ENCODE assay signal across 11 mouse cellular contexts in the genomic region with DNA sequence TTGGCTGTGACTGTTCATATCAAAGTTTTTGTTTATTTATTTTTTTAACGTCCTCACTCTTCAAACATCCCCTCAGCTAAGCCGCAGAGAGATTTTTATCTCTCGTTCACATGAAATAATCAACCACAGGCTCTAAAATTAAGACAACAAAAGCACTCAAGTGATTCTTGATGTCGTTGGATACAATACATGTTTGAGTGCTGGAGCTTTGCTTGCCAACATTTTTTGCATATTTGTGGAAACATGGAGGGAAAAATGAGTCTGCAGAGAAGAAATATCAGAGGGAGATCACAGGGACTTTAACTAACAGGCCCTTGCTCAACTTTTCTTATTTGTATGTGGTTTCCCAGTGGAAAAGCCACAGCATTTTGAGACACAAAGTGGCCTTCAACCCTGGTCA.
"Had no signal": no experiment of that assay in that cellular context is flagged by ENCODE, and none has a peak within 500 bp of the region (broad histone marks: within the 10 kb centered on the region; RNA-seq: fewer than 3 reads in every experiment).

No protein-coding gene starts in this region.

- H3K27ac ChIP-seq: limb, embryonic 13.5 days; liver, embryonic 14.5 days; midbrain, embryonic 12.5 days; stomach, embryonic 15.5 days had no signal

- H3K4me2 ChIP-seq: limb, embryonic 13.5 days; midbrain, embryonic 12.5 days; stomach, embryonic 15.5 days had no signal

- H3K27me3 ChIP-seq: stomach, embryonic 15.5 days had no signal

- H3K9me3 ChIP-seq: limb, embryonic 13.5 days; midbrain, embryonic 12.5 days; stomach, embryonic 15.5 days had no signal

- H3K9ac ChIP-seq: limb, embryonic 13.5 days; liver, embryonic 14.5 days; midbrain, embryonic 12.5 days; stomach, embryonic 15.5 days had no signal

- DNase-seq: layer of hippocampus, adult 9-11 months; layer of hippocampus, postnatal 36 days; left cerebral cortex, postnatal 4 days; lung, adult 2 months; right cerebral cortex, postnatal 14 days; thymus, adult 2 months; thymus, postnatal 25 days had no signal

- H3K4me3 ChIP-seq: limb, embryonic 13.5 days; midbrain, embryonic 12.5 days; stomach, embryonic 15.5 days had no signal

- H3K4me1 ChIP-seq: limb, embryonic 13.5 days; midbrain, embryonic 12.5 days; stomach, embryonic 15.5 days had no signal

- H3K36me3 ChIP-seq: limb, embryonic 13.5 days; midbrain, embryonic 12.5 days; stomach, embryonic 15.5 days had no signal
